Mouse (Mus musculus) right cerebral cortex, adult 2 months (tissue): Measurements from ENCODE around the gene Uaca.

Experiments used
- DNase-seq, 2 experiments: peaks; one replicate each; pipeline ENCODE4 v3.0.0; 2021 to 2022; ENCODE audit warnings: low spot score in 2 of 2

Uaca gene

DNA sequence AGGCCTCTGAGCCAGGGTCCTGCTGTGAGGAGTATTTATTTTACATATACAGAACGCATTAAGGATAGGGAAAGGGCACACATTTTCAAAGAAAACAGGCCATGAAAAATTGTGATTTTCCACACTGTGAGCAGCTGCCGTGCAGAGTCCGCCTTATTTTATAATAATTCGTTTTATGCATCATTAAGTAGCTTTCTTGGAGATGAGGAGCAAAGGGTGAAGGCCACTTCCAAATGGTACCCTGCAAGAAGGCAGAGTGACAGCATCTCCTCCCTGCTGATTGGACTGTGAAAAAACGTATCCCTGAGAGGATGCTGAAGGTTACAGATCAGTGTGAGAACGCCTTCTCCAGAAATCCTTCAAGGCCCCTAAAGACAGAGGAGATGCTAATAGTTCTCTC, 90.8 kb downstream of the Uaca start:
- no peak for DNase-seq

DNA sequence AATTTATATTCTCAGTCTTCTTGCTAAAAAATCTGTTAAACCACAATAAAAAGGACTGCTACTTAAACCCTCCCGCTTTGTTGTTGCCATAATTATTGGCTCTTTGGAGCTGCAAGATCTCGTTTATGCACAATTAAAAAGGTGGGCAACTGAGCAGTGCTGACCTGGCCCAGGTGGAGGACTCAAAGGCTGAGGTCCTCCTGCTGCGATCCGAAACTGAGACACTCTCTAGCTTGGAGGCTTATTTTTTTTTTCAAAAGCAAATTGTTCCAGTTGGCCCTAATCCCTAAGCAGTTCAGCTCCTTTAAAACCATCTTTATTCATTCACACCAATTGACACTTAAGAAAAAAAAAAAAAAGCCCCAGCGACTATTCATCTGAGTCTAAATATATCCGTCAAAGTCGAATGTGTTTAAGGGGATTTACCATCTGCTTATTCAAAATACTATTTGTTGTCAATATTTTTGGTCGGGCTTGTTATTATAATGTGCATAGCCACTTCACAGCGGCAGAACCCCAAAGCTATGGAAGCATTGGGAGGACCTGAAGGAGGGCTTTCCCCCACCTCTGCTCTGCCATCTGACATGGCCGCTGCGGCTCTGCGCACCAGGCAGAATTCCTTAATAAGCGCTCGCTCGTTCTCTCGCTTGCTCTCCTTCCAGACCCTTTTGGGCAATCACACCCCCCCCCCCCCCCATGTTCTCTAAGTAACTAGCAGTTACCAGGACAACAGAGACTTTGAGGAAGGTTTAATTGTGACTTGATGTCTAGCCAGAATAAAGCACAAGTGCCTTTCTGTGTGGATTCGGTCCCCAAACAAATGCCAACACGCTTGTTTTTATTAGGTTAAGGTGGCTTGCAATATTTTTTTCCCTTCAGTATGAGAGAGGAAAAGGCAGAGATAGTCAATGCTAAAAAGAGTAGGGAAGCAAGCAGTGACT, 92.4 kb downstream of the Uaca start:
- DNase-seq = peak in 1 of 2 experiments; percentile 26

DNA sequence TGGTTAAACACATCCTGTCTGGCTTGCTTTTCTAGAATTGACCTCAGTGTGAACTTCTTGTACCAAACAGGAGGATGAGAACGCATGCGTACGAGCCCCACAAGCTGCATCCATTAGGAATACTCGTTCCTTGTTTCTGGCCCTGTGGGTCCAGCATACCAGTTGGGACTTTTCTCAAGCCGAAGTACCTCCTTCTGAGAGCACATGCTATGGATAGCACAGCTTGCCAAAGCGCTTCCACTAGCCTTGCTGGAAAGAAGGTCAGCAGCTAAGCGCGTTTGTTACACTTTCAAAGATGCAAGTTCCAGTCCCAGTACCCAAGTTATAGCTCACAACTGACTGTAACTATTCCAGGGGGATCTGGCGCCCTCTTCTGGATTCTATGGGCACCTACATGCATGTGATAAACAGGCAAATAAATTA, 93.1 kb downstream of the Uaca start:
- DNase-seq = no peak

DNA sequence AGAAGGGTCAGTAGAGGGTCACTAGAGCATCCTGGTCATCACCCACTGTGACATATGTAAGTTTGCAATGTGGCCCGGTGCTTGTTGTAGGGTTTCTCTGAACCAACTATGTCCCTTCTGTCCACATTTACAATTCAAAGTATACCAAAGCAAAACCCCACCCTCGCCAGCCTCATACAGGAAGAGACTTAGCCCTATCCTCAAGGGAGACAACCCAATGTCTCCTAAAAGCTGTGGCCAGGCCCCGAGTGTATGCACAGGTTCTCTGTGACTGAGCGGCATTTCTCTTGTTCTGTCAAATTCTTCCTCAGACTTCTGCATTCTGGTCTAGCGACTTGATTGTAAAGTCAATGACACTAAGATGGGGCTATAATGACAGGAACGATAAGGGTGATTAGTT, 99.2 kb downstream of the Uaca start:
- no peak for DNase-seq

DNA sequence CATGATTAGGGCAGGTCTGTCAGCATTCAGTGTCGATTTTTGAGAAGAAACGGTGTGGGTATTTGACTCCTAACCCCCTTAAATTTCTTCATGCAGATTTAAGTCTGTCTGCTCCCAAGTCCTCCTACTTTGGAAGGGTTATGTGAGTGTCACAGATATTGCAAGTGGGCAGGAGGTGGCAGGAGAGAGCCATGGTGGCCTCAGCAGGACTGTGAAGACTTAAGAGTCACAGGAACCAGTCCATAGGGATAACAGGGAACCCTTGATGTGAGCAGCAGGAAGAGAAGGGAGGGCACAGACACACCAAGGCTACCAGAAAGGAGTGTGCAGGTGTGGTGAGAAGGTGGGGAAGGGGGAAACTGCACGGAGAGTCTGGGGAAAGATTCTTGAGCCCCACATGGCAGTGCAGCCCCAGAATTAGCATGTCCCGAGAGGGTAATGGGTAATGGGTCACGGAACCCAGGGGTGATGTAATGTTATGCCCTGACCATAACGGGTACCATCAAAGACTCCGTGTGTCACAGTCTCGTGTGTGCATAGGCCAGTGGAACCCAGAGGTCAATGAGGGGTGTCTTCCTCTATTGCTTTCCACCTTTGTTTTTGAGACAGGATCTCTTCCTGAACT, 101.3 kb downstream of the Uaca start:
- peak; percentile 60 to 66 for DNase-seq

DNA sequence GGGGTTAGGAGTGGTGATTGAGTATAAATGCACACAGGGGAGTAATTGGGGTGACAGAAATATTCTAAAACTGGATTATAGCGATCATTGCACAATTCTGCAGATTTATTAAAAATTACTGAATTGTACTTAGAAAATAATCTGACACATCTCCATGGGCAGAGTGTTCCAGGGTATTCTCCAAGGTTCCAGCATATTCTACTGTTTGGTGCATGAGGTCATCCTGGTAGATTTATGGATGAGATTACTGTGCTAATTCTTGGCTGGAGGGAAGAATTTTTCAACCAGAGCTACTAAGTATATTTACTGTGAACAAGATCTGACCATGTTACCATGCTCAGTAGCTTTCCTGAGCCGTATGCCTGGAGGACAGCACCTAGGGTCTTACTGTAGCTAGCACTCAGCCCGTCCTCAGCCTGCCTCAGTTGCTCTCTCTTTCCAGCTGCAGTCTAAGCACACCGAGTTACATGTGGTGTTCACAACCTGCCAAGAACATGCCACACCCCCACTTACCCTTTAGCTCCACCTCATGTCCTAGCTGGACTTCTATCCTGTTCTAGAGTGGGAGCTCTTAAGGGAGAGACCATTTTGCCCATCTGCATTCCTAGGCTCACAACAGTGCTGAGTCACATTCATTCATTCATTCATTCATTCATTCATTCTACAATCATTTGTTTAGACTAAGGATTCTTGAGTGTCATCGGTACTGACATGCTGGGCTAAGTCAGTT, 104.1 kb downstream of the Uaca start:
- DNase-seq = no peak

DNA sequence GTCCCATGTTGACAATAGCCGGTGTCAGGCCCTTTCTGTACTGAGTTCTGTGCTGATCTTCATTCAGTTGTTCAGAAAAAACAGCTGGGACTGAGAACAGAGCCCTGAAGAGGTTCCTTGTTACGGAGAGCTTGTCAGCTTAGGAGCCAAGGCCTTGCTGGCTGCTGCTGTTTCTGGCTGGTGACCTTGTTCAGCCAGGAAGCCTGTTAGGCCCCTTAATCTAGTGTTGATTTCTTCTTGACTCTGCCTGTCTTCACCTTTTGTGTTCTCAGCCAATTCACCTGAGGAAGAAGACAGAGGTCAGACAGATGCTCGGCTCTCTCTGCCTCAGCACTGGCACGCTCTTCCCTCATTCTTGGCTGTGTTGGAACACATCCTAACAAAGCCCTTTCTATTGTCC, 104.9 kb downstream of the Uaca start:
- no peak for DNase-seq

DNA sequence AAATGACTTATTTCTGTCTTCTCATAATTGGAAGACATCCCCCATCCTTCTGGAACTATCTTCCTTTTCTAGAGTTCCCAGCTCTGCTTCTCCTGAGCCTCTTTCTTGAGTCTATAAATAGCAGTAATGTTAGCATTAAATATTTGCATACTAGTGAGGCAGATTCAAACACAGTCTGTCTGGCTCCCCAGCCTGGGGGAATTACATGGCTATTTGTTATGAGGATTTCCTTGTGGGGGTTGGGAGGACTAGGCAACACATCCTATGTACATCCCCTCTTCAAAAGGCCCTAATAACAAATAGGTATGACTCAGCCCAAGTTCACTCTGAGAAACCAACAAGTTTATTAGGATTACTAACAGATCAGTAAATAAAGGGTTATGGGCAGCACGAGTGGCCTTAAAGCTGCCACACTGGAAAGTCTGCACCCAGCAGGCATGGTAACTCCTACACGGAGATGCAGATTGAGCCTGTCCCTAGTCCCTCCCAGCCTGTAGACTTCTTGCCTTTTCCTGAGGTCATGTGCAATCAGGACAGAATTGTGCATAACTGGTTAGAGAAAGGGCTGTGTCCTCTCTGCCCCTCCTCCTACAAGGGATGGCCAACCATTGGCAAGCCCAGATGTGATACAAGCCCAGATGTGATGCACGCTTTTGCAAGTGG, 105.6 kb downstream of the Uaca start:
- no peak for DNase-seq

DNA sequence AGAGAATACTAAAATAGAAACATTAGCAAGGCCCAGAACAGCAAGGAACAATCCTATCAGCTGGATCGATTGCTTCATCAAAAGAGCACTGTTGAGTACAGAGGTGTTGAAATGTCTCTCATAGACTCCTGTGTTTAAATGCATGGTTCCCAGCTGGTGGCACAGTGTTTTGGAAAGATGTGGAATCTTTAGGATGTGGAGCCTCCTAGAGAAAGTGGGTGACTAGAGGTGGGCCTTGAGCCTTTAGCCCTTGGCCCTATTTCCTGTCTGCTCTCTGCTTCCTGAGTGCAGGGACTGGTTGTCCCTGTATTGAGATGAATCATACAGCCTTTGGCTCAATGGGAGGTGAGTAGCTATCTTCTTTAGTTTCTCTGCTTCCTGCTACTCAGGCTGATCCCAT, 117.9 kb downstream of the Uaca start:
- DNase-seq = no peak

DNA sequence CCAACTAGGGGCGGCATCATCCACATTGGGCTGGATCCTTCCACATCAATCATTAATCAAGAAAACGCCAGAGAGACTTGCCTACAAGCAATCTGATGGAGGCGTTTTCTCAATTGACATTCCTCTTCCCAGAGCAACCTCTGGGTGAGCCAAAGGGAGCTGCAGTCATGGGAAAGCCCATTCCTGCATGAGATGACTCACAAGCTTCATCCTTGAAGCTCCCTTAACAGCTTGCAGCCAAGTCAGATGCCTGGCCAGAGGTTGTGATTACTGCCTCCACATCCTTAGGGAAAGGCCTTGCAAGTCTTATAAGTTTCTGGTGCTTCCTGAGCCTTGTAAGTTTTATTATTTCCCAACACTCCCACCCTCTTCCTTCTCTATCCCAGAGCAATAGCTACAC, 119.3 kb downstream of the Uaca start:
- DNase-seq = no peak

DNA sequence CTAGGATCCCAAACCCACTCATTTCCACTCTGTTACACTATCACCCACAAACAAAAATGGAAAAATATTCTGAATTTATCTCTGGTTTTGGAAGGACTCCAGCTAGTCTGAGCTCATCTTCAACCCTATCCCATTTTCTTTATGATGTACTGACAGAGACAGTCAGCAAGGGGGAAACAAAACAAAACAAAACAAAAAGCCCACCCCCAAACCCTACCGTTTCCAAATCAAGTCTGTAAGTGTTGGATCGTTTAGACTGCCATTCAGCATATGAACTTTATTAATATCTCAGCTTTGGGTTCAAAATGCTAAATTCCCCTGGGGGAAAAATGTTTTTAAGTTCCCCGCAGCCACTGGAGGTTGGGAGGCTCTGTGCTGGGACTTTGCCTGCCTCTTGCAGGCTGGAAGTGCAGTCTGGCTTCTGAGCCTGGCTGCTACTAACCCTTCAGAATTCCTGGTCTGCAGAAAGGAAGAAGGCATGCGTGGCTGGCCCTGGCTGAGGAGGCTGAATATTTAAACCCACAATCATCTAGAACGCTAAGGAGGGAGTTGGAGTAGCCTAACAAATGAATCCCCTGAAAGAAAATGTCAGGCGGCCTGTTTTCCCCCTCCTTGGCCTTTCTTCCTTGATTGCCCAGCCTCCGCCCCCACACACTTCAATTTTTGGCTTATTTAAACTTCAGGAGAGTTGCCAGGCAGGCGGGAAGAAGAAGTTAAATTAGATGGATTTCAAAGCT, 125.8 kb downstream of the Uaca start:
- no peak for DNase-seq

DNA sequence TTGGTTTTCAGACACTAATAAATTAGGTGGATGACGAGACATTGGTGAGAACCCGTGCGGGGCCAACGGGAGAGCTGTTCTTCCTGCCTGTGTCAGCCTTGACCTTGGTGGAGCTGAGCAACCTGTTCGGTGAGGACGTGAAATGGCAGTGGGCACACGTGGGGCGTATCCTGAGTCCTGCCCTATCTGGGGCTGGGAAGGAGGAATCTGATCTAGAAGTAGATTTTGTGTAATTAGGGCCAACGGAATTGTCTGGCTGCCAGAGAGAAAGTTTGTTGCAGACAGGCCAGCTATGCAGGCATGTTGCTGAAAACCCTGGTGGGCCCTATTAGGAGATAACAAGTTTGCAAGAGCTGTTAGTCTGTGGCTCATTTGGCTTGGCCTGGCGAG, 126.3 kb downstream of the Uaca start:
- DNase-seq = no peak

DNA sequence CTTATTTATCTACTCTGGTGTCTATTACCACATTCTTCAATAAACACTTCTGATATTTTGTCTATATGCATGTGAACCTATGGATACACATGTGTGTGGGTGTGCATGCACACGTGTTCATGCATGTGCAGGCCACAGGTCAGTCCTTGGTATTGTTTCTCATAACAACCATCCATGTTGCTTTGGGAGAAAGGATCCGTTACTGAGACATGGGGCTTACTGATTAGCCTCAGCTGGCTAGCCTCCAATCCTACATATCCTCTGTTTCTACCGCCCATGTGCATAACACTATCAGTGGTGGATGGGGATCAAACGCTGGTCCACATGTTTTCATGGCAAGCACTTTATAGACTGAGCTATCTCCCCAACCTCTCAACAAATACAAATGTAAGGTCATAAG, 126.9 kb downstream of the Uaca start:
- DNase-seq = no peak

DNA sequence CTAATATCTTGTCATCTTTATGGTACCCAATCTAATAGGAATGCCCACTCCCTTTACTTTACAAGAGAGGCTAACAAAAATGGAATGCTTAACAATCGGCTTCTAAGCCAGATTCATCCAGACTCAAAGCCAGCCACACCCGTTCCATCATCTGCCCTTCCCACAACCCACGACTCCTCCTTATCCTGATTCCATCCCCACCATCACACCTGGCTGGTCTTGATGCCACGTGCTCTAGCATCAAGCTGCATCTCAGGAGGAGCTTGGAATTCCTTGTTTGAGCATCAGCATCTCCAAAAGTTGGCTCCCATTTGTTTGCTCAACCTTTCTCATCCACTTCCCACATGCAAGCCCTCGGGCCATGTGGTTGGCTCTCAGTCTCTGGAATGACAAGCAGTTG, 127.5 kb downstream of the Uaca start:
- no peak for DNase-seq

DNA sequence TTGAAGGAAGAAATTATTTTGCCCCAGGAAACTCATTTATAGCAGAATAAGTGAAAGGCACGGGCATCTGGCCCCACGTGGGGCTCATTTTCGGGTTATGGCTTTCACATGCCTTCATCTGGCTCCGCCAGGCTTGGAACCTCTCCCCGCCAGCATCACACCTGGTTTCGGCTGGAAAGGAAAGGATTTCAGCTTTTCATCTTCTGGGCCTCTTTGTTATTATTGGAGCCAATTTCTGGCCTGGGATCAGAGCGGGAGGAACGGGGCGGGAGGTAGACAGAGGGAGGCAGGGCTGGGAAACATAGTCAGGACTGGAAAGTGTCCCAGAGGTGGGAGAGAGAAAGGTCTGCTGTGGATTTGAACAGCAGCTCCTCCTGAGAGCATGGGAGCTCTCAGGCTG, 132.0 kb downstream of the Uaca start:
- DNase-seq = no peak

DNA sequence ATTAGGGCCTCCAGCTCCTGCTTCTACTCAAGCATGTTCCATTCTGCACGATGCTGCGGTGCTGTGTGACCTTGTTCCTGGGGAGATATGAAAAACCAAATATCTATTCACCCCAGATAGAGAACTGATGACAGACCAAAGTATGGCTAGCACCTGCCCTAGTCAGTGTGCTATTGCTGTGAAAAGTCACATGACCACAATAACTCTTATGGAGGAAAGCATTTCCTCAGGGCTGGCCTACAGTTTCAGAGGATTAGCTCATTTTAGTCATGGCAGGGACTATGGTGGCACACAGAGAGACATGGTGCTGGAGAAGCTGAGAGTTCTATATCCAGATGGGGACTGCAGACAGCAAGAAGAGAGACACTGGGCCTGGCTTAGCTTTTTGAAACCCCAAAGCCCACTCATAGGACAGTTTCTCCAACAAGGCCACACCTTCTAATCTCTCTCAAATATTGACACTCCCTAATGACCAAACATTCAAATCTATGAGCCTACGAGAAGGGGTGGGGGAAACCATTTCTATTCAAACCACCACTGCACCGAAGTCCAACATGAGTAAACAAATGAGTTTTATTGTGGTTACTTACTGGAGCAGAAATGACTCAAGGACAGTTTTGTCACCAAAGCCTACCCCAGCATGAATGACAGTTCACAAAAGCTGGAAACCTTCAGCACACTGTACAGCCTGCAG, 135.1 kb downstream of the Uaca start:
- no peak for DNase-seq
